Mouse (Mus musculus): ENCODE measurements around the gene Iqcn.

GRCm38 (mm10) chr8:70679404-70679803 lies 23.9 kb upstream of the Iqcn start:
- no peak for TF ChIP-seq POLR2A (IDR thresholded peaks at IDR 0.05; ENCODE audit: insufficient read depth, low read depth, low read length)
- no peak for TF ChIP-seq CTCF (IDR thresholded peaks at IDR 0.05)
